Mouse (Mus musculus): ENCODE results near the gene Fbxw11.

DNA sequence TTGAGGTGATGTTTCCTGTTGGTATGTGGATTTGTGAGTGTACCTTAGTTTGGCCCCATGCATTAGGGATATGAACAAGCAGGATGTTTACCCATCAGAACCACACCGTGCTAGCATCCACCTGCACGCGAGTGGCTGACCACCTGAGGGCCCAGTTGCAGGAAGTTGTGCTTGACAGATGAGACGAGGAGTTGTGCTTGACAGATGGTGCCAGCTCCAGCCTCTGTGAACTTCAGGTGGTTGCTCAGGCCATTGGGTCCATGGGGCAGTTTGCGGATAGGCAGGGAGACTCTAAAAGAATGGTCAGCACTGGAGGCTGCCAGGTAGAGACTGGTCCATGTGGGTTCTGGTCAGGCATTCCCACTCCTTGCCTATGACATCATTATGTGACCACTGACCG is 26.4 kb upstream of the Fbxw11 start:
- TF ChIP-seq POLR2A (IDR thresholded peaks at IDR 0.05; ENCODE audit: control insufficient read depth, extremely low read depth, insufficient read depth, low read length, poor library complexity) (no peak), CTCF (IDR thresholded peaks at IDR 0.05; ENCODE audit: borderline replicate concordance, control insufficient read depth, extremely low read depth, insufficient read depth, low read length, poor library complexity) (no peak)

Data from thymus, adult 2 months (tissue).